Mouse (Mus musculus) brain, embryonic 14.5 days (tissue): ENCODE measurements around the gene Adam30.

Source experiments
- CTCF ChIP-seq: fragments of 200-500 bp; IDR thresholded peaks from 2 replicates; pipeline ENCODE4 v1.5.1; 2012; ENCODE audit warnings: inconsistent platforms, mild to moderate bottlenecking, moderate library complexity, borderline replicate concordance; ENCODE audit not compliant: insufficient read depth, insufficient read length; ENCODE audit errors: extremely low read depth
- POLR2A ChIP-seq: fragments of 200-500 bp; IDR thresholded peaks from 2 replicates; pipeline ENCODE4 v1.6.1; 2012; ENCODE audit warnings: mild to moderate bottlenecking, inconsistent platforms, borderline replicate concordance; ENCODE audit not compliant: poor library complexity, insufficient read depth, insufficient read length, severe bottlenecking; ENCODE audit errors: extremely low read depth

- no peak for TF ChIP-seq CTCF
- no peak for TF ChIP-seq POLR2A
Measured at GRCm38 (mm10) chr3:98158646-98159045, 1.8 kb upstream of the Adam30 start.
